Mouse (Mus musculus) hindbrain, embryonic 11.5 days (tissue): ENCODE measurements at regions not wholly inside any gene's neighbourhood (a gene's known extent, or its start where the extent isn't known, plus 50 kb on each side); places are given as distances from the start of the nearest gene placed in this dataset.
A peak's percentile ranks its signal among the peaks of the same experiment; 100 is the strongest.

Source experiments
- ATAC-seq: fragments of 200-750 bp; cut with Nextera tagmentation; 2 replicates; pipeline ENCODE4 v1.8.0; 2017; ENCODE audit warnings: mild to moderate bottlenecking, moderate TSS enrichment, moderate library complexity; ENCODE audit not compliant: low FRiP score
- DNase-seq: peaks from one replicate; pipeline ENCODE4 v3.0.0-alpha.2; 2015; ENCODE audit warnings: low spot score
- H3K27ac ChIP-seq: fragments of 300-500 bp; sonication (generic); 2 replicates; pipeline ENCODE4 v1.5.1; 2014; ENCODE audit warnings: mild to moderate bottlenecking, low read depth, low read length
- H3K27me3 ChIP-seq: fragments of 300-500 bp; sonication (generic); 2 replicates; pipeline ENCODE4 v1.6.1; 2014; ENCODE audit warnings: mild to moderate bottlenecking, low read length, moderate library complexity, mixed read lengths; ENCODE audit not compliant: control insufficient read depth, insufficient read depth
- H3K36me3 ChIP-seq: fragments of 300-500 bp; sonication (generic); 2 replicates; pipeline ENCODE4 v1.6.1; 2014; ENCODE audit warnings: mild to moderate bottlenecking, low read length, moderate library complexity, mixed read lengths; ENCODE audit not compliant: control insufficient read depth, insufficient read depth
- H3K4me1 ChIP-seq: fragments of 300-500 bp; sonication (generic); replicated peaks from 2 replicates; pipeline ENCODE4 v1.6.1; 2014; ENCODE audit warnings: low read length, mixed read lengths; ENCODE audit not compliant: control insufficient read depth, insufficient read depth
- H3K4me2 ChIP-seq: fragments of 300-500 bp; sonication (generic); replicated peaks from 2 replicates; pipeline ENCODE4 v1.6.1; 2014; ENCODE audit warnings: mild to moderate bottlenecking, low read depth, low read length
- H3K4me3 ChIP-seq: fragments of 300-500 bp; sonication (generic); 2 replicates; pipeline ENCODE4 v1.5.1; 2014; ENCODE audit warnings: low read depth, low read length
- H3K9ac ChIP-seq: fragments of 300-500 bp; sonication (generic); 2 replicates; pipeline ENCODE4 v1.6.1; 2014; ENCODE audit warnings: low read depth, low read length
- H3K9me3 ChIP-seq: fragments of 300-500 bp; sonication (generic); 2 replicates; pipeline ENCODE4 v1.6.1; 2016; ENCODE audit warnings: low read length; ENCODE audit not compliant: control insufficient read depth
- WGBS: fragments of 180-500 bp; shearing (Covaris S2); extraction: QIAGEN DNeasy Blood & Tissue Kit; methylation state at CpG from one replicate; pipeline ENCODE4 v1.1.7; 2014; 5-methylcytosine and 5-hydroxymethylcytosine counted together

DNA sequence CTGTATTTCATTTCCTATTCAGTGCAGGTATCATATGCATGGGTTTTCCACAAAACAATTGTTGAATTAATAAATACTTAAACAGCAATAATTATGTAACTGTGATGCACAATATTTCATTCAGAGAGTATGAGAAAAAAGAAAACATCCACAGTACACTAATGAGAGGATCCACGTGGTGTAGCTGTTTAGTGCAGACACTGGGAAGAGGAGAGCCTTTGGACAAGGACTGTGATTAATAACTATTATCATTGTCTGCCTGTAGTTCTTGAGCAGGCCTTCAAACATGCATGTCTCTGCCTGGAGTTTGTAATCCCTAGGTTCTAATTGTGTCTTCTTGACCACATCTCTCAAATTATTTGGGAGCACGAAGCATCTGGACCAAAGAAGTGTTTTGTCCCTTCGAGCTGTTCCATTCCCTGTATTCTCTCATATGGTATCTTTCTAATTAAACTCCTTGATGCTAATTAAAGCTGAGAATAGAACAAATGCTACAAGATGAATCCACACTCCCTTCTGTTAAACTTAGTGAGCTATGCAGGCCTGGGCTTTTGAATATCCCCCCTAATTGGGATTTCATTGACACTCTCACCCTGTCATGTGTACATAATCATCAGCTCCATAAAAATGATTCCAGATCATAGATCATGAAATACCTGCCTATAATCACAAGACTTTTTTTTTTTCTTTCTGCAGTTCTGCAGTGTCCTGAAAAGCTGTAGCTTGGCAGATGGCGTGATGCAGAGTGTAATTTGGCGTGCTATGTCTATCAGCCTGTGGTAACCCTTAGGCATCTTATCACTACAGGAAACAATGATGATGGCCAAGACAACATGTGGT, 1208.9 kb upstream of the G6pd2 start:
- peak; percentile 13 for DNase-seq
- WGBS, result 64% methylated on average over 5 of the region's 5 CpGs
- H3K27ac ChIP-seq, result no peak overlapping the region

DNA sequence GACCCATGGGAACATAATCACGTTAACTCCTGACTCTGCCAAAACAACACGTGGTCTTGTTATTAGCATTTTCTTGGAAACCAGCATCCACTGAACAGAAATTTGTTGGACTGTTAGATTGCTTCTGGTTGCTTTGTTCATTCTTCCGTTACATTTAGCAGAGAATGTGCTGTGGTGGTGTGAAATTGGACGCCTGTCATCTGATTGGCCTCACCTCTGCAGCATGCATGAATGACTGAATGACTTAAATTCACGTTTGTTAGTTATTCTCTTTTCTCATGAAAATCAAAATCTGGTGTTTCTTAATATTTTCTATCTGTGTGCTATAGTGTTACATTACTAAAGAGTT, 1208.3 kb upstream of the G6pd2 start:
- no peaks in the 10 kb centered on the region for H3K36me3 ChIP-seq
- ATAC-seq, result peak; percentile 60; the same call in 1 of the 2 replicates
- H3K27me3 ChIP-seq, result no peaks in the 10 kb centered on the region
- WGBS, result 58% methylated on average over 5 of the region's 5 CpGs
- H3K4me2 ChIP-seq, result no peak overlapping the region
- no peak overlapping the region for H3K4me3 ChIP-seq
- H3K27ac ChIP-seq, result no peak overlapping the region
- no peaks in the 10 kb centered on the region for H3K9me3 ChIP-seq
- no peaks in the 10 kb centered on the region for H3K4me1 ChIP-seq
- H3K9ac ChIP-seq, result no peak overlapping the region
- no peak for DNase-seq

More for the DNA sequence above, 1208.9 kb upstream of the G6pd2 start:
- Histone ChIP-seq H3K4me2 (no peak overlapping the region), H3K9me3 (no peaks in the 10 kb centered on the region), H3K4me1 (no peaks in the 10 kb centered on the region), H3K4me3 (no peak overlapping the region), H3K36me3 (no peaks in the 10 kb centered on the region), H3K9ac (no peak overlapping the region), H3K27me3 (no peaks in the 10 kb centered on the region)
- ATAC-seq, result peak; percentile 80; the same call in 1 of the 2 replicates

DNA sequence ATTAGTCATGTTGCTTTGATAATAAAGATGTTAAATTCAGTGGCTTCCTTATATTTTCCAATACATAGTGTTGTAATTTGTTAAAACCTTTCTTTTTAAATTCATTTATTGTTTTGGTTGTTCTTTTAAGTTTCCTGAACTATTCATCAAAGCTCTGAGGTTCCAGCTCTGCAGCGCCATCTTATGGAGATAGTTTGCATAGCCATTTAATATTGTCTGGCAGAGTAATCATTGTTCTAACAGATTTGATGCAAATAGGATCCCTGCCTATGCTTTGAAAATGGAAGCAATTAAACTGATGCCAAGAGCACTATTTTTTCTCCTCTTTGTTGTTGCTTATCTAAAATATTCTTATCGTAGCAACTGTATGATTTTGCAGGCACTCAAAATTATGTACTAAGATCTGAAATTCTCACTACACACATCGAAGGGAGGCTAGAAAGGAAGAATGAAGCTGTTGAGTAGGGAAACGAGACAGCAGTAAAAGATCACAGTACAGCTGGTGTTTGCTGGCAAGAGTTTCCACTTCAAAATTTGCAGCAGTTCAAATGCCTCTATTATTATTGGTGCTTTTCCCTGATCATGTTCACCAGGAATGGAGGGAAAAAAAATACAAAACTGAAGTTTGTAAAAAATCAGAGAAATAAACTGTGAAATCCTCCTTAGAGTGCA, 1199.5 kb upstream of the G6pd2 start:
- no peaks in the 10 kb centered on the region for H3K27me3 ChIP-seq
- H3K36me3 ChIP-seq, result no peaks in the 10 kb centered on the region
- no peak overlapping the region for H3K4me3 ChIP-seq
- H3K9me3 ChIP-seq, result no peaks in the 10 kb centered on the region
- peak; percentile 71 for DNase-seq
- H3K4me2 ChIP-seq, result no peak overlapping the region
- H3K4me1 ChIP-seq, result no peaks in the 10 kb centered on the region
- 45% methylated on average over 4 of the region's 4 CpGs for WGBS
- no peak overlapping the region for H3K27ac ChIP-seq
- no peak overlapping the region for H3K9ac ChIP-seq
- no peak for ATAC-seq
